Mouse (Mus musculus) ovary, postnatal 10 days (tissue): Measurements from ENCODE around the gene March10.
A peak's percentile ranks its signal among the peaks of the same experiment; 100 is the strongest.

ENCODE experiments used
- DNase-seq: peaks from one replicate; pipeline ENCODE4 v3.0.0; 2022; ENCODE audit warnings: low spot score

Gene March10

DNA sequence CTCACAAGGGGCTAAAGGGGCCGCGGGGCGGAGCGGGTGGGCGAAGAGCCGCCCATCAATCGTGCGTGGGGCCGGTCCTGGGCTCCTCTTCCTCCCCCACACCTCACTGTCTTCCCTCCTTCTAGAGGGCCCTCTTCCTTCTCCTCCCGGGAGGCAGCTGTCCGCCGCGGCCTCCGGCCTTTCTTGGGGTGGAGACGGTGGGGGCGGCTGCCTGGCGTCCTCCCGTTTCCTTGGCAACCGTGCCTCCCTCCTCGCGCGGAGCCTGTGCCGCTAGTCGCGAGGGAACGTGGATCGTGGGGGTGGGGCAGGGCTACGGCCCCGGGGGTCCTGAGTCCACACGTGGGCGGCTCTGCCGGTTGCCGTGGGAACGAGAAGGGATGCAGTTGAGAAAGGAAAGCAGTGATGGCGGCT, at the start of gene March10:
Gene March10 (minus strand): TSS at position 239 of the 411 bp plus-strand sequence.
- DNase-seq = peak; percentile 14

DNA sequence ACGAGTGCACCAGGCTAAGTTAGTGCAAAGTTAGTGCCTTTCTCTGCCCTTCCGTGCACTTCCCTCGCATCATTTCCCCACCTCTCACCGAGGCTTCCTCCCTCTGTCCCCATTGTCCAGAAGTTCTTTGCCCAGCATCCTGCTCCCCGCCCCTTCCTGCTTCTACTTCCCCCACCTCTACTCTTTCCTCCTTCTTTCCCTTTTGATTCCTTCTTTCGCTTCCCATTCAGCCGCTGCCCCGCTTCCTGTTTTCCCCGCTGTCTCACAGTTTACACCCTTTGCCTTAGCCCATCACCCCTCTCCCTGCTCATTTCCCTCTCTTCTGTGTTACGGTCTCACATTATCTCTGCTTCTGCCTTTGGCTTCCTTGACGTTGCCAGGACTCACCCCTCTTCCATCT, 49.8 kb upstream of the March10 start:
- no peak for DNase-seq

DNA sequence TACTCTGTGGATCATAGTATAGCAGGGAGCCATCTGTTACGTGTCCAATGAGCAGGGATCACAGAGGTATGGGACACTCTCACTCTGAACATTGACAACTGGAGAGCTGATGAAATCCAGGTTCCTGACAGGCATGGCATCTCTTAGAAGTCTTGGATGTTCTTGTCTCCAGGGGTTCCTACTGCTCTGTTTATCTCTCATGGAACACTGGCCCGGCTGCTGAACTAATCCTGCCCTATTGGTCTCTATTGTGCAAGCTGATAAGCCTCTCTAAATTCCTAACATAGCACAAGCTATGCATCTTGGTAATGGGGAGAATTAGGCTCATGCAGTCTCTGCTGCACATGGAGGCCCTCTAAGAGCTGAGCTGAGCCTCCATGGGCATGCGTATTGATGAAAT, 48.5 kb upstream of the March10 start:
- no peak for DNase-seq

DNA sequence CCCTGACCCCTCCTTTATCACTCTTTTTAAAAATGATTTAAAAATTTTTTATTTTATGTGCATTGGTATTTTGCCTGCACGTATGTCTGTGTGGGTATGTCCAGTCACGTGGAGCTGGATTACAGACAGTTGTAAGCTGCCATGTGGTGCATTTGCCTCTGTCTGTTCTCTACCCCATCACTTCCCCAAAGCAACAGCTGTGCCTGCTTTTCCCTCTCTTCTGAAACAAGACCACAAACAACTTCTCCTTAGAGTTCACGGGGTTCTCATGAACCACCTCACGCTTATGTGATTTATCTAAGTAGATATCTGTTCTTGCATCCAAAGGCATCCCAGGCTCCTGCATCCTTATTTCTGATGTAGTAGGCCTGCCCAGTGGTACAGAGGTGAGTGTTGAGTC, 45.8 kb upstream of the March10 start:
- no peak for DNase-seq

DNA sequence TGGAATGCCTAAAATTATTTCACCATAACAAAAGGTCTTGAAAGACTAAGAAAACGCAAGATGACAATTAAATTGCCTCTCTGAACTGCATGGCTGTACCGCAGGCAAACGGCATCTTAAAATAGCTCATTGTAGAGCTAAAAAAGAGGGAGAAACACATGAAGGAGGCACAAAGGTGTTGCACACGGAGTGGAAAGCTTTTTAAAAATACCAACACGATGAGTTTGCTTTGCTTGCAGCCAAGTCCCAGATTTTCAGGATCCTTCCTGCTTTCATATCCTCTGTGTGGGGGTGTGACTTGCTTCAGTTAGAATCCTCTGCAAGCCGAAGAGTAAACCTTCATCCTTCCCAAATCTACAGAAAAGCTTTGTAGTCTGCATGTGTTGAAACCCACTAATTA, 41.0 kb upstream of the March10 start:
- no peak for DNase-seq

DNA sequence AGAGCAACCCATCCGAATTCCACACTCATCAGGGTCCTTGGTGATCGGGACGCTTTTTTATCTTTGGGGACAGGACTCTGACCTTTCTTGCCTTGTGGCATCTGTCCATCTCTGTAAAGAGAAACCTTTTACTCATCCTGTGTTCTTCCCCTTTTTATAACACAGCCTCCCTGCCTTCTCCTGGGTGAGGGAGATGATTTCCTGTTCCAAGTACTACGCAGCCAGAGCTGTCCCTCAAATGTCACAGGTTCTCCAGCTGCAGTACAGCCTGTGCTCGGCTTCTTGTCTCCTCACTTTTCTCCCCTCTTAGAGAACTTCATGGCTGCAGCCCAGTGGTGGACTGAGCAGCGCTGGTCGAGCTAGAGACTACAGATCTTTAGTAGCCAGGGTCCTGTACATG, 40.1 kb upstream of the March10 start:
- no peak for DNase-seq

DNA sequence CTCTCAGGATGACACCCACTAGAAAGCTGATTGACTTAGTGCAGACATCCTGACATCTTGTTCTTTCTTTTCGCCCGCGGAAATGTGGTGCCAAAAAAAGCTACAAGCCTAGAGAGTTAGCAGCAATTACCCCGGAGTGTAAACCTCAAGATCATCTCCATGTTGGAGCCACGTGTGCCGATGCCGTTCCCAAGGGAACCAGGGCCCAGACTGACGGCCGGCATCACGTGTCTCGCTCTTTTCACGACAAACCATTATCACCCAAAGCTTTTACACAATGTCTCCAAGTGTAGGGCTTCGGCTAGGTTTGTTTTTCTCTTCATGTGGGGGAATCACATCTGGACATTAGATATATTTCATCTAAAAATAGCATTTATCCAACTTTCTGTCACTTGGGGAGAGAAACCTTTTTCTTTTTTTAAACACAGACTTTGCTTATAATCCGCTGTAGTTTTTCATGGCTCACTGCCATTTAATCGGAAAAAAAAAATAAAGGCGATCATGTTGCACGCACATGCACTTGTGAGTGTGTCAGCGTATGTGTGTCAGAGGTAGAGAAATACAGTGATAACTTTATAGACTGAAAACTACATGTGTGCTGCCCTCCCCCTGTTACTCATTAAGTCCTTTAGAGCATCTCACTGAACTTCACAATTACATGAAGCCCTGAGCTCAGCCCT, 39.2 kb upstream of the March10 start:
- DNase-seq = no peak

DNA sequence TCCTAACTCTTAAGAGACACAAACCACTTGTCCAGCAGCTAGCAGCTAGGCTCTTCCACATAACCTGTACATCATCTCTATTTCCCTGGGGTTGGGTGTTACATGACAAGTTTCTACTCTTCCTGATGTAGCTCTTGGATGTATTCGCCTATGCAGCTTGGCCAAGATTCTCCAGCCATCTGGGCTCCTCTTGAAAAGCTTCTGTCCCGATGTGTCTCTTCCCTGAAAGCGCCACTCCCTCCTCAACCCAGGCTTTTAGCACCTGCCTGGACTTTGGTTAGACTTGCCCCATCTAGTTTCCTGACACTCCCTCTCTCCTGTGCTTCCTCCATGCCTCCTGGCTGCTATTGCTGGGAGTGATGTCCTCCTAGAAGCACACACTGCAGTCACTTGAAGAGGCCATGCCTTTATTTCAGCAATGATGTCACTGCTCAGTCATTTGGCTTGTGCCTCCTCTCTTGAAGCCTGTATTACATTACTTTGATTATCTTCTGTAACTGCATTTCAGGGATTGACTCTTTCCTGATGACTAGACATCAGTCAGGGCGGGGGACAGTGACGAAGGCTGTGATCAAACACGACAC, 38.3 kb upstream of the March10 start:
- DNase-seq = no peak

DNA sequence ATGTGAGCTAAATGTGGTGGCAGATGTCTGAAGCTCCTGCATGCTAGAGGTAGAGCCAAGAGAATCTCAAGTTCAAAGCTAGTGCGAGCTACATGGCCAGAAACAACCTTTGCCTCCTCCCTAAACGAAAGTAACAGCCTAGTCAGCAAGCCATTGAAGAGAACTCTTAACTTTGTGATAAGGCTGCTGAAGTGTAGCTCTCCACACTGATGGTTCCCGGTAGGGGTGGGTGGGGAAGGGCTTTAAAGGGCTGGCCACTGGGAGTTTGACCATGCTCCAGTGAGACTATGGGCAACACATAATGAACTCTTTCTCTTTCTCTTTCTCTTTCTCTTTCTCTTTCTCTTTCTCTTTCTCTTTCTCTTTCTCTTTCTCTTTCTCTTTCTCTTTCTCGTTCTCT, 35.9 kb upstream of the March10 start:
- DNase-seq = no peak

DNA sequence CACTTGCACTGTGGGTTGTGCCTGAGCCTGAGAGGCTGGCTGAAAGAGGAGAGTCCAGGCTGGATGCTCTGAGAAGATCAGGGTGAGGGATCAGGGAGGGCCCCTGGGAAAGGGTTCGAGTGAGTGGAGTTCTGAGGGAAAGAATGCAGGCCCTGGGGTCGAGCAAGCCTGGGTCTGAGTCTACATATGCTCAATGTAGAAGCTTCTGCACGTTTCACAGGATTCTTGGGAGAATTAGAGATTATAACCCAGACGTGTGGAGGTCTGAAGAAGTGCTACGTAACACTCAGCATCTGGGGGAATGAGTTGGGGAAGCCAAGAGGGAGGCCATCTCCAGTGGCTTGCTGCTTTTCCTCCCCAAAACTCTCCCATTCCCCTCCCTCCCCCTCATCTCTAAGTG, 34.4 kb upstream of the March10 start:
- DNase-seq = no peak

DNA sequence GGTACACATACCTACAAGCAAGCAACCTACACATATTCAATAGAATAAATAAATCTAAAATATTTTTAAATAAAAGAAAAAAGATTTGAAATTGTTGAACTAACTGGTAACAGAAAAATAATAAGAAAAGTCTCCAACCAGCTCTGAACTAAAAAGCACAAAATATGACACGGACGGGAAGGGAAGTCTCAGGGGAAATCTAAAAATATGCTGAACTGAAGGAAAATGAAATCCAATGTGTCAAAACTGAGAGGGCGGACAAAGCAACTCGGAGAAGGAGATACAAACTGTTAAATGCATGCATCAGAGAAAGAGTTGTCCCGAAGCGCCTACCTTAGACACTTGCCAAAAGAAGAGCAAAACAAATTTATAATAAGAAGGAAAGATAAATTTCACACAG, 28.9 kb upstream of the March10 start:
- no peak for DNase-seq

DNA sequence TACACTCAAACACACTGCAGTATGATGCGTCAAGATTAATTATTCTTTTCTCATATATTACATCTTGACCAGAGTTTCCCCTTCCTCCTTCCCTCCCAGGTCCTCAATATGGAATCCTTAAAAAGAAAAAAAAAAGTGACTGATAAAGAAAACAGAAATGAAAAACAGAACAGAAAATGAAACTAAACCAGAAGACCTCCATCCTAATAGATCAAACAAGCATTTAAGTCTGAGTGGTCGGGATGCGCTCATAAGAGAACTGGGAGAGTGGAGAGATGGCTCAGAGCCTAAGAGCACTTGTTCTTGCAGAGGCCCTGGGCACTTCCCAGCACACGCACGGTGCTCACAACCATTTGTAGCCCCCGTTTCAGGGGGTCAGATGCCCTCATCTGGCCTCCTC, 28.5 kb upstream of the March10 start:
- DNase-seq = no peak

DNA sequence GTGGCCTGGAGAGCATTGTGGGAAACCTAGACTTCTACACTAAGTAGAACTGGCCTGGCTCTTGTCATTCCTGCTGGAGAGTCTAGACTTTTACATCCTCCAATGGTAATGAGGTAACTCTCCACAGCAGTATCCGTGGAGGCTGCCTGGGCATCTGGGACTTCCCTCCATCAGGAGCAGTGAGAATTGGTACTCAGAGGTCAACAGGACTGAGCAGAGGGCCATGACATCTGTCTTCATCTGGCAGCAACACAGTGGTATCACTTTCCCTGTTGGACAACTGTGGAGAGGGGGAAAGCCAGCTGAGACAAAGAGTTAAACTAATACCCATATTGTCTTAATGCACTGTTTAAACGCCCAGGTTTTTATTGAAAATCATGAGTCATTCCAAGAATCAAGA, 26.2 kb upstream of the March10 start:
- no peak for DNase-seq

DNA sequence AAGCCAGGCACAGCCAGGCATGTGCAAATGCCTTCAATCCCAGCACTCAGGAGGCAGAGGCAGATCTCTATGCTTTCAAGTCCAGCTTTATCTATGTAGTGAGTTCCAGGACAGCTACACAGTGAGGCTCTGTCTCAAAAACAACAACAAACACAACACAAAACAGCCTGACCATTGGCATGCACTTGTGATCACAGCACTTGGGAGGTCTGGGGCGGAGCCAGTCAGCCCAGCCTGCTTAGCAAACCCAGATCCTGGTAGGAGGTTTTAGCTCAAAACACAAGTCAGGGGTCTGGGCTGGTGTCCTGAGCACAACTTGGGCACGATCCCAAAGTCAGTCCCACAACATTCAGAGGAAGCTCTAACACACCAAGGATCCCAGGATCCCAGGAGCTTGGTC, 18.2 kb upstream of the March10 start:
- DNase-seq = no peak

DNA sequence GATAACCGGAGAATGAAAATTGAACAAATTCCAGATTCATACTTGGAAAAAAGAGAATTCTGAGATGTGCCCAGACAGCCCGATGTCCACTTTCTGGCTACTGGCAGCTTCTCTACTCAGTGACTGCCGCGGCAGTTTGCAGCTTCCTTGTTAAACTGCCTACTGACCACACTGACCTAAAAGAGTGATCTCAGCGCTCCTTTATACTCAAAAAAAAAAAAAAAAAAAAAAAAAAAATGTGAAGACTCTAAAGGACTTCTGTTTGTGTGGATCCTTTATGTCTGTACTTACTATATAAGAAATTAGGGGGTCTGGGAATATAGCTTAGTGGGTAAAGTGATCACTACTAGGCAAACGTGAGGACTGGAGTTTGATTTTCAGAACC, 17.8 kb upstream of the March10 start:
- DNase-seq = no peak

DNA sequence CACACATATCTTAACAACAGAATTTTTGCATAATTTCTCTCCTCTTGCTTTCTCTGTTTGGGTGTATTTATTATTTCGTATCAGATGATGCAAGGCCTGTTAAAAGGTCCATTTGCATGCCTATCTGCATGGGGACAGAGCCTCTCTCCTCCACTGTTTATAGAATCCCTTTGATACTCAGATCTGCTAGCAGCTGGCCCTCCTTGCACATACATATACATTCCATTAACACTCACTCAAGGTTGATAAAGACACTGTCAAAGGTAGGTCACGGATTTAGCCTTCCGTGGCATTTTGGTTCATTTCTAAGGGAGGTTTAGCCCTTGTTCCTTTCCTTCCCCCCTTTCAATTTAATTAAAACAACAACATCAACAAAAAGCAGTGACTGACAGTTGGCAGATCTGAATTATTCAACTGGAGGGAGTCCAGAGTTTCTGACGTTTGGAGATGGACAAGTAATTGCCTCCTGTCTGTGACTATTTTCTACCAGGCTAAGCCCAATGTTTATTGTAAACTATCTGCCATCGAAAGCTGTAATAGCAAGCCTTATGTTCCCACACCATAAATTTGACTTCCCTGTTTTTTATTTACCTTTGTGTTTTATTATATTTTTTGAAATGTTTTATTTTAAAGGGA, 17.3 kb upstream of the March10 start:
- no peak for DNase-seq

DNA sequence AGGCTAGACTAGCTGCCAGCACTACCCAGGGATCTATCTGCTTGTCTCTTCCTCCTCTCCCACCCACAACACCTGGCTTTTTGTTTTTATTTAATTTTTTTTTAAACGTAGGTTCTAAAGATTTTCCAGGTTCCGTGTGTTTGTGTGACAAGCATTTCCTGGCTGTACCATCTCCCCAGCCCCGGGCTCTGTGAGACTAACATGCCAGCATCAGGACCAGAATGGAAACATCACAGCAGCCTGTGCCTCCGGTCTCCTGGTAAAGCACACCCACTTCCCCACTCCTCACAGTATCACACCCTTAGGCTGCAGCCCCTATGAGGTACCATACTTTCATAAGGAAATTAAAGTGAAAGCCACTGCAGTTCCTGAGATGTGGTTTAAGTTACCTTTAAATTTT, 16.1 kb upstream of the March10 start:
- no peak for DNase-seq

DNA sequence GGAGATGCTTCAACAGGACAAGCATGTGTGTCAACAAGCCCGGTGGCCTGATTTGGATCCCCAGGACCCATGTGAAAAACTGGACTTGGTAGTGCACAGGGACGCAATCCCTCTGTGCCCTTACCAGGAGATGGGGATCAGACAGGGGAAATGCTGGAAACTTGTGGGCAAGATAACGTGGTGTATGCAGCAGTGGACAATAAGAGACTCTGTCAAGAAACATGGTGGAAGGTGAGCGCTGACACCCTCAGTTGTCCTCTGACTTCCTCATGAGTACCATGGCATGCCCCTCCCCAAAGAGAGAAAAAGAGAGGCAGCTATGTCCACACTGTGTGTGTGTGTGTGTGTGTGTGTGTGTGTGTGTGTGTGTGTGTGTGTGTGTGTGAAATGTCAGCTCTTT, 14.4 kb upstream of the March10 start:
- DNase-seq = no peak

DNA sequence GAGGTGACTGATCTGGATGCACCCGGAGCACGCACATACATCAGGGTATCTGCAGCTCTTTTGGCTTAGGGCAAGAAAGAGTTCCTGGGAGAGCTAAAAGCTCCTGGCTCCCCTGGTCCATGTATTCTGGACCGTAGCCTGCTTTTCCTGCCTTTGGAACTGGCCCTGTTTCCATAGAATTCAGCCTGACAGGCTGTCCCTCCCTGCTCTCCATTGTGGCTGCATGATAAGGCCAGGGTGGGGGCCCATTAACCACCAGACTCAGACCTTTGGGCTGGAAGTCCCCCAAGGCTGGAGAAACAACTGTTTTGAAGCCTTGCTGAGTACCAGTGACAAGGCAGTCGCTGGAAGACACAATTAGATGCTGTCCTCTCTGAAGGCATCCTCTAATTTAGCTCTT, 13.0 kb upstream of the March10 start:
- no peak for DNase-seq

DNA sequence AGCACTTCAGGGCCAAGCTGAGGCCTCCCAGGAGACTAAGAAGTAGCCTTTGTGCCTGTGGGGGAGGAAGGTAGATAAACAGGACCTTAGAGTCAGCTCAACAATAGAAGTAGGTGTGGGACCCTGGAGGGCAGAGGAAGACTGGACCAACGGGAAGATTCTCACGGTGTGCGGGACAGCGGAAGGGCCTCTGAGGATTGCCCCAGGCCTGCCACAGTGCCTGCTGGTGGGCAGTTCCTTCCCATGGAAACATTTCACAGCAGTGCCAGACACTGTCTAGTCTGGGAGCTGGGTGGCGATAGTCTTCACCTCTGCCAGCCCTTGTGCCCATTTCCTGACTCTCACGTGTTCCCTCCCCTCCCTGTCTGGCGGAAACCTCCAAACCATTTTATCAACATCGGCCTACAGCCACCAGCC, 12.6 kb upstream of the March10 start:
- no peak for DNase-seq

DNA sequence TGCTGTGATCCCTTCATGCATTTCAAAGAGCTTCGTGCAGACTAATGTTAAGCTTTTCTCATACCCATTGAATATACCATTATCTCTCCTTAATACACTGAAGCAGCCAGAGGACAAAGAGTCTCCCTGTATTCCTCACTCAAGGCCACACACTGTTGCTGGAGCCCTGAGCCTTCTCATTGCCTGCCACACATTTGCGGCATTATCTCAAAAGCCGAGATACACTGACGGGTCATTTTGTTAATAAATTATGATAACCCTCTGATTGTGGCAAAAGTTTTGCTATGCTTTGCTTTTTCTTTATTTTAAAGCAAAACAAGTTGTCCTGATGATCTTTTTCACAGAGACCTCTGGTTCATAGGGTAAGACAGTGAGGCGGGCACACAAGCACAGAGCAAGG, 11.9 kb upstream of the March10 start:
- no peak for DNase-seq

DNA sequence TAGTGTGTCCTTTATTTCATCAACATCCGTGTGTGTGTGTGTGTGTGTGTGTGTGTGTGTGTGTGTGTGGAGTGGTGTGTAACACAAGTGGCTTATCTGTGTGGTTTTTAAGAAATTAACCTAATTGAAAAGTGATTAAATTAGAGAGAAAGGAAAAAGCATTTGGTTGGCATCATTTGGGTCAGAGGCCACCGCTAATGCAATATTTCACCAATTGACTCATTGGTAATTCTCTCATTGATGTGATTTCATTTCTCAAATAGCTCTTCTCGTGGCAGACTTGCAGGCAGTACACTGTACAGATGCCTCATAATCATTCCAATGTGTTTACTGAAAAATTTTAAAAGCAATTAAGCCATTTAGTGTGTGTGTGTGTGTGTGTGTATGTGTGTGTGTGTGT, 11.3 kb upstream of the March10 start:
- no peak for DNase-seq

DNA sequence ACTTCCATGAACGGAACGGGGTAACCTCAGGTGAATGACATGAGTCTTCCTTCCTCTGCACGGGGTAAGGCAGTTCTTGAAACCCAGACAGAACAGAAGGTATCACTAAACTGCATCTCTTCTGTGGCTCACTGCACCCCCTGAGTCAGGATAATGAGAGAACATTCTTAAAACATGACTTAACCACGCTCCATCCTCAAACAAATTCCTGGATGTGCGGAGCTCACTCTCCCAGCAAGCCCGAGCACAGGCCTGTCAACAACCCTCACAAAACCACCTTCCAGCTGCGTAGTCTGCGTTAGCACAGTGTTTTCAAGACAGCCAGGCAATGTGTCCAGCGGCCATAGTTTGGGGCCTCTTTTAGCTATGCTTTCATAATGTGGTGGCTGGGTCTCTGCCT, 10.7 kb upstream of the March10 start:
- no peak for DNase-seq

DNA sequence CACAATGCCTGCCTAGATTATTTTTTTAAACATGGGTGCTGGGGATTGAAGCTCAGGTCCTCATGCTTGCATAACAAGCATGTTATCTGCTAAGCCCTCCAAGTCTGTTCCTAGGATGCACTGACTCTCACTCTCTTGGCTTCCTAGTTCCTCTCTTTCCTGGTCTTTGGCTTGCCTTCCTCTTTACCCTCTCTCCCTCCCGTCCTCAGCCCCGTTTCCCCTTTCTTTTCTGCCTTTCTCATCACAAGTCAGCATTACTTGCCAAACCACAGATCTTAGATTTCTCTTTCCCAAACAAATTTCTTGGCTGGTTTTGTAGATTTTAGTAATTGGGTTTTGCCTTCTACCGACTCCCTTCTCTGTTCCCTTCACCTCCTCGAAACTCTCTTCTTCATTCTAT, 10.2 kb upstream of the March10 start:
- no peak for DNase-seq
